Mouse (Mus musculus) hindbrain, embryonic 15.5 days (tissue): ENCODE measurements at regions not wholly inside any gene's neighbourhood (a gene's known extent, or its start where the extent isn't known, plus 50 kb on each side); places are given as distances from the start of the nearest gene placed in this dataset.

ENCODE experiments used
- ATAC-seq: fragments of 200-750 bp; cut with Nextera tagmentation; 2 replicates; pipeline ENCODE4 v1.8.0; 2017; ENCODE audit warnings: low read depth, moderate number of reproducible peaks, moderate TSS enrichment; ENCODE audit not compliant: low FRiP score
- H3K27ac ChIP-seq: fragments of 300-500 bp; sonication (generic); replicated peaks from 2 replicates; pipeline ENCODE4 v1.5.1; 2015; ENCODE audit warnings: mild to moderate bottlenecking, inconsistent platforms
- H3K27me3 ChIP-seq: fragments of 300-500 bp; sonication (generic); 2 replicates; pipeline ENCODE4 v1.6.1; 2015; ENCODE audit warnings: control low read depth, inconsistent platforms
- H3K36me3 ChIP-seq: fragments of 300-500 bp; sonication (generic); 2 replicates; pipeline ENCODE4 v1.6.1; 2015; ENCODE audit warnings: control low read depth, inconsistent platforms
- H3K4me1 ChIP-seq: fragments of 300-500 bp; sonication (generic); replicated peaks from 2 replicates; pipeline ENCODE4 v1.6.1; 2015; ENCODE audit warnings: control low read depth, inconsistent platforms
- H3K4me2 ChIP-seq: fragments of 300-500 bp; sonication (generic); 2 replicates; pipeline ENCODE4 v1.6.1; 2015; ENCODE audit warnings: moderate library complexity, mild to moderate bottlenecking, inconsistent platforms
- H3K4me3 ChIP-seq: fragments of 300-500 bp; sonication (generic); 2 replicates; pipeline ENCODE4 v1.5.1; 2015; ENCODE audit warnings: mild to moderate bottlenecking, inconsistent platforms
- H3K9ac ChIP-seq: fragments of 300-500 bp; sonication (generic); 2 replicates; pipeline ENCODE4 v1.6.1; 2015; ENCODE audit warnings: inconsistent platforms
- H3K9me3 ChIP-seq: fragments of 300-500 bp; sonication (generic); 2 replicates; pipeline ENCODE4 v1.6.1; 2016; ENCODE audit warnings: control low read depth, inconsistent platforms
- WGBS: fragments of 180-500 bp; shearing (Covaris S2); methylation state at CpG from one replicate; pipeline ENCODE4 v1.1.7; 2015; 5-methylcytosine and 5-hydroxymethylcytosine counted together

- no peaks in the 10 kb centered on the region for H3K36me3 ChIP-seq
- H3K4me1 ChIP-seq = 0 out of 2 replicates have a peak, but pooled peaks cover 2% of the 10 kb centered on the region
- peak; percentile 66; the same call in 1 of the 2 replicates for ATAC-seq
- H3K27ac ChIP-seq = no peak overlapping the region
- no peak overlapping the region for H3K9ac ChIP-seq
- no peaks in the 10 kb centered on the region for H3K9me3 ChIP-seq
- 55% methylated on average over 6 of the region's 6 CpGs for WGBS
- no peak overlapping the region for H3K4me2 ChIP-seq
- H3K27me3 ChIP-seq = no peaks in the 10 kb centered on the region
- no peak overlapping the region for H3K4me3 ChIP-seq
These were observed 280.9 kb upstream of the Gm9972 start for GRCm38 (mm10) chr11:42754481-42755272.

- Histone ChIP-seq H3K4me3 (no peak overlapping the region), H3K4me2 (no peak overlapping the region), H3K4me1 (0 out of 2 replicates have a peak, but pooled peaks cover 2% of the 10 kb centered on the region), H3K36me3 (no peaks in the 10 kb centered on the region), H3K27ac (no peak overlapping the region), H3K9ac (no peak overlapping the region), H3K9me3 (no peaks in the 10 kb centered on the region), H3K27me3 (no peaks in the 10 kb centered on the region)
- 49% methylated on average over 4 of the region's 4 CpGs for WGBS
- no peak for ATAC-seq
These were observed 280.1 kb upstream of the Gm9972 start for GRCm38 (mm10) chr11:42755415-42755814.

GRCm38 (mm10) chr11:42765213-42765612, 270.3 kb upstream of the Gm9972 start:
- H3K4me2 ChIP-seq = no peak overlapping the region
- no peak overlapping the region for H3K9ac ChIP-seq
- no peaks in the 10 kb centered on the region for H3K4me1 ChIP-seq
- H3K36me3 ChIP-seq = no peaks in the 10 kb centered on the region
- H3K27ac ChIP-seq = no peak overlapping the region
- H3K9me3 ChIP-seq = no peaks in the 10 kb centered on the region
- H3K27me3 ChIP-seq = no peaks in the 10 kb centered on the region
- ATAC-seq = no peak
- H3K4me3 ChIP-seq = no peak overlapping the region

GRCm38 (mm10) chr11:42775074-42775676, 260.4 kb upstream of the Gm9972 start:
- no peaks in the 10 kb centered on the region for H3K4me1 ChIP-seq
- WGBS = 61% methylated on average over 4 of the region's 4 CpGs
- no peaks in the 10 kb centered on the region for H3K36me3 ChIP-seq
- H3K27me3 ChIP-seq = no peaks in the 10 kb centered on the region
- H3K4me2 ChIP-seq = no peak overlapping the region
- H3K9ac ChIP-seq = no peak overlapping the region
- no peaks in the 10 kb centered on the region for H3K9me3 ChIP-seq
- H3K4me3 ChIP-seq = no peak overlapping the region
- no peak for ATAC-seq
- H3K27ac ChIP-seq = no peak overlapping the region

- H3K27ac ChIP-seq = no peak overlapping the region
- H3K4me1 ChIP-seq = no peaks in the 10 kb centered on the region
- 85% methylated on average over 1 of the region's 1 CpGs for WGBS
- H3K4me2 ChIP-seq = no peak overlapping the region
- no peaks in the 10 kb centered on the region for H3K36me3 ChIP-seq
- H3K4me3 ChIP-seq = no peak overlapping the region
- H3K9ac ChIP-seq = no peak overlapping the region
- H3K9me3 ChIP-seq = no peaks in the 10 kb centered on the region
- no peak for ATAC-seq
- no peaks in the 10 kb centered on the region for H3K27me3 ChIP-seq
These were observed 224.1 kb upstream of the Gm9972 start for GRCm38 (mm10) chr11:42811487-42811886.

GRCm38 (mm10) chr11:42815753-42816152, 219.8 kb upstream of the Gm9972 start:
- WGBS = 93% methylated on average over 2 of the region's 2 CpGs

GRCm38 (mm10) chr11:42822835-42823234, 212.7 kb upstream of the Gm9972 start:
- no peak for ATAC-seq
- H3K9ac ChIP-seq = no peak overlapping the region
- H3K36me3 ChIP-seq = no peaks in the 10 kb centered on the region
- no peak overlapping the region for H3K27ac ChIP-seq
- H3K27me3 ChIP-seq = no peaks in the 10 kb centered on the region
- no peaks in the 10 kb centered on the region for H3K4me1 ChIP-seq
- WGBS = 65% methylated on average over 1 of the region's 1 CpGs
- no peak overlapping the region for H3K4me2 ChIP-seq
- H3K4me3 ChIP-seq = no peak overlapping the region
- no peaks in the 10 kb centered on the region for H3K9me3 ChIP-seq

More at GRCm38 (mm10) chr11:42815753-42816152, 219.8 kb upstream of the Gm9972 start:
- ATAC-seq = no peak
- no peak overlapping the region for H3K9ac ChIP-seq
- H3K27ac ChIP-seq = no peak overlapping the region
- no peaks in the 10 kb centered on the region for H3K36me3 ChIP-seq
- no peak overlapping the region for H3K4me3 ChIP-seq
- H3K4me1 ChIP-seq = no peaks in the 10 kb centered on the region
- no peaks in the 10 kb centered on the region for H3K27me3 ChIP-seq
- H3K9me3 ChIP-seq = no peaks in the 10 kb centered on the region
- H3K4me2 ChIP-seq = no peak overlapping the region

GRCm38 (mm10) chr11:42845795-42846194, 189.8 kb upstream of the Gm9972 start:
- H3K27me3 ChIP-seq = no peaks in the 10 kb centered on the region
- no peak overlapping the region for H3K27ac ChIP-seq
- no peak overlapping the region for H3K4me3 ChIP-seq
- no peak for ATAC-seq
- WGBS = 94% methylated on average over 1 of the region's 1 CpGs
- no peak overlapping the region for H3K4me2 ChIP-seq
- no peak overlapping the region for H3K9ac ChIP-seq
- H3K9me3 ChIP-seq = no peaks in the 10 kb centered on the region
- H3K4me1 ChIP-seq = no peaks in the 10 kb centered on the region
- H3K36me3 ChIP-seq = no peaks in the 10 kb centered on the region

GRCm38 (mm10) chr11:42854411-42854810, 181.1 kb upstream of the Gm9972 start:
- Histone ChIP-seq H3K9me3 (no peaks in the 10 kb centered on the region), H3K36me3 (no peaks in the 10 kb centered on the region), H3K4me3 (no peak overlapping the region), H3K27me3 (no peaks in the 10 kb centered on the region), H3K4me1 (no peaks in the 10 kb centered on the region), H3K4me2 (no peak overlapping the region), H3K27ac (no peak overlapping the region), H3K9ac (no peak overlapping the region)
- 59% methylated on average over 4 of the region's 4 CpGs for WGBS
- ATAC-seq = no peak

- Histone ChIP-seq H3K27me3 (no peaks in the 10 kb centered on the region), H3K4me3 (no peak overlapping the region), H3K4me2 (no peak overlapping the region), H3K4me1 (no peaks in the 10 kb centered on the region), H3K27ac (no peak overlapping the region), H3K9ac (no peak overlapping the region), H3K36me3 (no peaks in the 10 kb centered on the region), H3K9me3 (no peaks in the 10 kb centered on the region)
- no peak for ATAC-seq
These were observed 177.9 kb upstream of the Gm9972 start for GRCm38 (mm10) chr11:42857687-42858086.

GRCm38 (mm10) chr11:42874056-42874455, 161.5 kb upstream of the Gm9972 start:
- no peak for ATAC-seq
- no peaks in the 10 kb centered on the region for H3K4me1 ChIP-seq
- 75% methylated on average over 2 of the region's 2 CpGs for WGBS
- no peaks in the 10 kb centered on the region for H3K36me3 ChIP-seq
- H3K4me3 ChIP-seq = no peak overlapping the region
- no peak overlapping the region for H3K4me2 ChIP-seq
- H3K27ac ChIP-seq = no peak overlapping the region
- H3K9me3 ChIP-seq = no peaks in the 10 kb centered on the region
- no peak overlapping the region for H3K9ac ChIP-seq
- no peaks in the 10 kb centered on the region for H3K27me3 ChIP-seq

GRCm38 (mm10) chr11:42900024-42900423, 135.5 kb upstream of the Gm9972 start:
- no peak overlapping the region for H3K4me2 ChIP-seq
- H3K4me1 ChIP-seq = no peaks in the 10 kb centered on the region
- no peak overlapping the region for H3K4me3 ChIP-seq
- ATAC-seq = no peak
- no peaks in the 10 kb centered on the region for H3K9me3 ChIP-seq
- no peaks in the 10 kb centered on the region for H3K36me3 ChIP-seq
- H3K27ac ChIP-seq = no peak overlapping the region
- no peaks in the 10 kb centered on the region for H3K27me3 ChIP-seq
- WGBS = 88% methylated on average over 4 of the region's 4 CpGs
- H3K9ac ChIP-seq = no peak overlapping the region
